Mouse (Mus musculus) testis, adult 2 months (tissue): ENCODE data around the gene Hoxd10. TPM values are rescaled to one million over a fixed set of nuclear protein-coding genes. Genes with fewer than 3 reads are reported as not detected.

Experiments used
- H3K27ac ChIP-seq: fragments of 200-500 bp; 2 replicates; pipeline ENCODE4 v1.5.1; 2012; ENCODE audit warnings: low read depth, low read length; ENCODE audit not compliant: control insufficient read depth, insufficient read depth
- H3K27me3 ChIP-seq: fragments of 200-500 bp; 2 replicates; pipeline ENCODE4 v1.6.1; 2012; ENCODE audit warnings: mild to moderate bottlenecking, low read length, moderate library complexity; ENCODE audit not compliant: control insufficient read depth, insufficient read depth
- H3K36me3 ChIP-seq: fragments of 200-500 bp; 2 replicates; pipeline ENCODE4 v1.6.1; 2012; ENCODE audit warnings: mild to moderate bottlenecking, low read length; ENCODE audit not compliant: control insufficient read depth, insufficient read depth
- H3K4me1 ChIP-seq: fragments of 200-500 bp; 2 replicates; pipeline ENCODE4 v1.6.1; 2012; ENCODE audit warnings: low read length; ENCODE audit not compliant: control insufficient read depth, insufficient read depth
- H3K4me3 ChIP-seq: fragments of 200-500 bp; 2 replicates; pipeline ENCODE4 v1.5.1; 2012; ENCODE audit warnings: low read depth, mild to moderate bottlenecking, low read length, moderate library complexity, mixed read lengths; ENCODE audit not compliant: control insufficient read depth
- CTCF ChIP-seq: fragments of 200-500 bp; IDR thresholded peaks from 2 replicates; pipeline ENCODE4 v1.5.1; 2012; ENCODE audit warnings: low read depth, mild to moderate bottlenecking, inconsistent platforms, low read length, moderate library complexity; ENCODE audit not compliant: control insufficient read depth, insufficient read depth, insufficient replicate concordance
- POLR2A ChIP-seq: fragments of 200-500 bp; IDR thresholded peaks from 2 replicates; pipeline ENCODE4 v1.6.1; 2012; ENCODE audit warnings: low read depth, mild to moderate bottlenecking, inconsistent platforms, low read length, moderate library complexity; ENCODE audit not compliant: control insufficient read depth
- polyA plus RNA-seq: library from polyadenylated mRNA; depleted of rRNA; stranded (reverse); fragments of >200 nt; gene quantifications from 2 replicates; pipeline ENCODE4 v1.2.3, GENCODE M21; 2012

Hoxd10 gene
- polyA plus RNA-seq, 1 experiment = 0.73 TPM

GRCm38 (mm10) chr2:74660421-74661375 lies 31.0 kb upstream of the Hoxd10 start:
- Histone ChIP-seq H3K27ac (no peak overlapping the region), H3K4me1 (peaks cover 15% of the 10 kb centered on the region), H3K27me3 (peaks cover 19% of the 10 kb centered on the region), H3K36me3 (no peaks in the 10 kb centered on the region), H3K4me3 (no peak overlapping the region)
- TF ChIP-seq CTCF = no peak
- no peak for TF ChIP-seq POLR2A

- no peak for TF ChIP-seq POLR2A
- H3K4me3 ChIP-seq = no peak overlapping the region
- H3K27ac ChIP-seq = no peak overlapping the region
- peaks cover 15% of the 10 kb centered on the region for H3K4me1 ChIP-seq
- H3K36me3 ChIP-seq = no peaks in the 10 kb centered on the region
- H3K27me3 ChIP-seq = peaks cover 17% of the 10 kb centered on the region
Measured at GRCm38 (mm10) chr2:74661685-74662084, 30.0 kb upstream of the Hoxd10 start.

GRCm38 (mm10) chr2:74663291-74663925 lies 28.3 kb upstream of the Hoxd10 start:
- H3K4me3 ChIP-seq = no peak overlapping the region
- peaks cover 11% of the 10 kb centered on the region for H3K4me1 ChIP-seq
- TF ChIP-seq POLR2A (no peak), CTCF (peak; percentile 46; the same call in 1 of the 2 replicates)
- H3K36me3 ChIP-seq = no peaks in the 10 kb centered on the region
- no peak overlapping the region for H3K27ac ChIP-seq
- peaks cover 20% of the 10 kb centered on the region for H3K27me3 ChIP-seq

- TF ChIP-seq POLR2A (no peak), CTCF (no peak)
- Histone ChIP-seq H3K27ac (no peak overlapping the region), H3K27me3 (peaks cover 16% of the 10 kb centered on the region), H3K36me3 (no peaks in the 10 kb centered on the region), H3K4me3 (no peak overlapping the region), H3K4me1 (peaks cover 11% of the 10 kb centered on the region; the same call in 1 of the 2 replicates)
Measured at GRCm38 (mm10) chr2:74666411-74666810, 25.3 kb upstream of the Hoxd10 start.

GRCm38 (mm10) chr2:74667191-74667841 lies 24.4 kb upstream of the Hoxd10 start:
- Histone ChIP-seq H3K4me3 (no peak overlapping the region), H3K27ac (no peak overlapping the region), H3K4me1 (peaks cover 8% of the 10 kb centered on the region; the same call in 1 of the 2 replicates)

GRCm38 (mm10) chr2:74667842-74668357 lies 23.8 kb upstream of the Hoxd10 start, which contains the start of gene Hoxd13:
Hoxd13 (plus strand) TSS chr2:74668310.
- no peak for TF ChIP-seq POLR2A
- TF ChIP-seq CTCF = no peak
- no peaks in the 10 kb centered on the region for H3K36me3 ChIP-seq
- H3K4me3 ChIP-seq = peak within 1 kb of the TSS; percentile 57
- H3K27me3 ChIP-seq = peaks cover 15% of the 10 kb centered on the region
- H3K4me1 ChIP-seq = peaks cover 12% of the 10 kb centered on the region
- no peak within 1 kb of the TSS for H3K27ac ChIP-seq

More at GRCm38 (mm10) chr2:74667191-74667841, 24.4 kb upstream of the Hoxd10 start:
- peaks cover 15% of the 10 kb centered on the region for H3K27me3 ChIP-seq
- H3K36me3 ChIP-seq = no peaks in the 10 kb centered on the region
- TF ChIP-seq POLR2A = no peak
- TF ChIP-seq CTCF = no peak
